Mouse (Mus musculus) kidney, postnatal 14 days (tissue): ENCODE measurements at regions not wholly inside any gene's neighbourhood (a gene's known extent, or its start where the extent isn't known, plus 50 kb on each side); places are given as distances from the start of the nearest gene placed in this dataset.

Experiments used
- DNase-seq: peaks from one replicate; pipeline ENCODE4 v3.0.0; 2022; ENCODE audit warnings: mixed read lengths

GRCm38 (mm10) chr8:92302694-92303093 lies 54.7 kb upstream of the Irx5 start:
- no peak for DNase-seq

- DNase-seq = no peak
These were observed 56.4 kb upstream of the Irx5 start for GRCm38 (mm10) chr8:92301029-92301428.

- DNase-seq = peak; percentile 1
These were observed 70.3 kb upstream of the Irx5 start for GRCm38 (mm10) chr8:92286841-92287811.

GRCm38 (mm10) chr8:92275755-92276154 lies 81.7 kb upstream of the Irx5 start:
- DNase-seq = no peak

GRCm38 (mm10) chr8:92272726-92273125 lies 84.7 kb upstream of the Irx5 start:
- DNase-seq = no peak

- DNase-seq = no peak
These were observed 85.4 kb upstream of the Irx5 start for GRCm38 (mm10) chr8:92272073-92272472.

- no peak for DNase-seq
These were observed 86.8 kb upstream of the Irx5 start for GRCm38 (mm10) chr8:92270636-92271035.

GRCm38 (mm10) chr8:92267415-92267814 lies 90.0 kb upstream of the Irx5 start:
- DNase-seq = no peak

GRCm38 (mm10) chr8:92260056-92260455 lies 97.4 kb upstream of the Irx5 start:
- no peak for DNase-seq

DNA sequence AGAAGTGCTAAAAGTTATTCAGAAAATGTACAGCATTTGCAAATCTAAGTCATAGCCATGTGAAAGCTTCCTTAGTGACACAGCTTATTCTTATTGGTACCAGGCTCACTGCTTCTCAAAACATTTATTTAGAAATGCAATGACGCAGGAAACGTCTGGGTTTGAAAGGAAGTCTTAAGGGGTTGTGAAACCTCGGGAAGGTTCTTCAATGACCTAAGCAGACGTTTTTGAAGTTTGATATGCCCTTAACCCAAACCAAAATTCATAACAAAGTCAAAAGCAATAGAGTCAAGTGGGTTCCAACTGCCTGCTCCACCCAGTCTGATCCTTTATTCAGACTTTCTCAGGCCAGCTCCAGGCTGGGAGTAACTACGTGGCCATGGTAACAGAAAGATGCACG lies 99.2 kb upstream of the Irx5 start:
- DNase-seq = no peak

- no peak for DNase-seq
These were observed 104.6 kb upstream of the Irx5 start for GRCm38 (mm10) chr8:92252597-92253375.

DNA sequence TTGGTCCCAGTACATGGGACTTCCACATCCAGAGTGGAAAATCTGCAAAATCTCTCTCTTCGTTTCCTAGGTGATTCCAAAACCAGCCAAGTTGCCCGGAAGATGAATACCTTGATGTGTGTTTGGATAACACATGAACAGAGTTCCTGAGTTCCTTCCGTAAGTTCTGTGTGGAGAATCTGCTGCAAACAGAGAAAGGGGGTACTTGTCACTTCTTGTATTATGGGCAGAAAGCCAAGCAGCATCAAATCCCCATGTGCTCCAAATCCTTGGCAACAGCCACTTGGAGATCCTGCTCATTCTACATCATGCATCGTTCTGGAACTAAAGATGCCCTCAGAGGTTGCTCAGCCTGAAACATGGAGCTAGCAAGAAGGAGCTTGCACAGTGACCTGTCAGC lies 111.1 kb upstream of the Irx5 start:
- no peak for DNase-seq

DNA sequence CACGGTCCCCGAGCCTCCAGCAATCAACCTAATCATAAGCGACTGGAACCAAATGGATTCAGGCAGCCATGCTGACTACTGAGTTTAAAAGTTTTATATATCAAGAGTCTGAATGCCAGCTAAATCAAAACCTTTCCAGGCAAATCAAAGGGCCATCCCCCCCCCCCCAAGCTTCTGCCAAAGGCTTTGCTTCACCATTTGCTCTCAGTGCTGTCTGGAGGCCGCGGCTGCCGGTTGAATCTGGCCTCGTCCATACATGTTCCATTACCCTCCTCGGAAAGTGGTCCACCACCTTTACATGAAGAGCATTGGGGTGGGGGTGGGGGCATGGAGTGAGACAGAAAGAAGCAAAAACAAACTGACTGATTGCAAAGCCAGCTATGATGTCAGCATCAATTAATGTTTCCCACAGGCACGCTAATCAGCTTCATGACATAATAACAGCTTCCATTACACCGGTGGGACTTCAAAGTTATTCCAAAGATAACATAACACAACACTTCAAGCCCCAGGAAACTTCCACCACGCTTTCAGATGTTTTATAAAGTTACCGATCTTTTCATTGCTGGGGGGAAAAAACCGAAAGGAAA lies 116.6 kb upstream of the Irx5 start:
- no peak for DNase-seq

DNA sequence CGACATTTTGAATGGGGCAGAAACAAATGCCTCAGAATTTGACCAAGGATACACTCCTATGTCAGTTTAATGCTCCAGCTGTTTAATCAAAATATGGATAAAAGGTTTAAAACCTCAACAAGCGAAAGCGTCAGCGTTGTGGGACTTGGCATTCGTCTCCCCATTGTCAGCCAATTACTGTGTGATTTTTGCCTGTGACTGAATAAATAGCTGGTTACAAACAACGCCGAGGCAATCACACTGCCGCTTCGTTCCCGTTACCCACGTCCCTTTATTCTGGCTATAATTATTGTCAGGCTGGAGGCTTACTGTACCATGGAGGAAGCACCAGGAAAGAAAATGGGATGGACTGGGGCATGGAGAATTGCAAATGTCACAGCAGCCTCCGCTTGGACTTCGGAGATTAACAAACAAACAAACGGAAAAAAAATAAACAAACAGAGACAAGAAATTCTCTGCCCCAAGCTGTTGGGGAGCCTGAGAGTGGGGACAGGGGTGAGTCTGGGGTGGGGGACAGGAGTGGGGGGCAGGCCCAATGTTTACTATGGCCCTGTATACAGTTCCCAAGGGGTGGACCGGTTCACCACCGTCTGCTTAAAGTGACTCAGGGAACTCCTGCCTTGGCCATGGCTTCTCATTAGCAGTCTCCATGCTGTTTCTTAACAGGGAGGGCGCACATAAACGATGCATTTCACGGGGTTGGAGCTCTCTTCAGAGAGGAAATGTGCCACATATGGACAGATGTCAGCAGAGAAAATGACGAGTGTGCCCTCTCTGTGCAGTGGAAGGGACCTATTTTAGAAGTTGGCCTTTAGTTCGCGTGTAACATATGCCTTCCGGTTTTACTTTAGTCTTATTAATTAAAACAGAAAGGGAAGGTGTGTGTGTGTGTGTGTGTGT lies 125.8 kb upstream of the Irx5 start:
- no peak for DNase-seq

GRCm38 (mm10) chr8:92229526-92229925 lies 127.9 kb upstream of the Irx5 start:
- no peak for DNase-seq

- no peak for DNase-seq
These were observed 132.5 kb upstream of the Irx5 start for GRCm38 (mm10) chr8:92224929-92225328.

DNA sequence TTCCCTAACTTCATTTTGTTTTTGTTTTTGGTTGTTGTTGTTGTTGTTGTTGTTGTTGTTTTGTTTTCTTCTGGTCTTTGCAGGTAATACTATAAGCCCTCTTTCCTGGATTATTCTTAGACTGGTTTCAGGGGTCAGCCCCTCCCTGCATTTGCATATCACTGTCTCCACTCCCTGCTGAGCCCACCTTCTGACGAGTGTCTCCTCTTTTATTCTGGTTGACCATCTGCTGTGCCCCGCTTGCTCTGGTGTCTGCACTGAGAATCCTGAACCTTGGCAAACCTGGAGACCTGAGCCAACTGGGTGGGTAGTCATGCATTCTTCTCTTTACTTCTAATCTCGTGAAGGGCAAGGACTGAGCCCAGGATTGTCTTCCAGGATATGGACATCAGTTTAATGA lies 134.4 kb upstream of the Irx5 start:
- DNase-seq = no peak

GRCm38 (mm10) chr8:92219181-92219890 lies 138.1 kb upstream of the Irx5 start:
- DNase-seq = no peak

GRCm38 (mm10) chr8:92217521-92217920 lies 139.9 kb upstream of the Irx5 start:
- DNase-seq = no peak

- DNase-seq = no peak
These were observed 141.2 kb upstream of the Irx5 start for GRCm38 (mm10) chr8:92216176-92216575.

GRCm38 (mm10) chr8:92212786-92213535 lies 144.5 kb upstream of the Irx5 start:
- DNase-seq = no peak
